ENCODE assay signal across 8 mouse cellular contexts in the genomic region with DNA sequence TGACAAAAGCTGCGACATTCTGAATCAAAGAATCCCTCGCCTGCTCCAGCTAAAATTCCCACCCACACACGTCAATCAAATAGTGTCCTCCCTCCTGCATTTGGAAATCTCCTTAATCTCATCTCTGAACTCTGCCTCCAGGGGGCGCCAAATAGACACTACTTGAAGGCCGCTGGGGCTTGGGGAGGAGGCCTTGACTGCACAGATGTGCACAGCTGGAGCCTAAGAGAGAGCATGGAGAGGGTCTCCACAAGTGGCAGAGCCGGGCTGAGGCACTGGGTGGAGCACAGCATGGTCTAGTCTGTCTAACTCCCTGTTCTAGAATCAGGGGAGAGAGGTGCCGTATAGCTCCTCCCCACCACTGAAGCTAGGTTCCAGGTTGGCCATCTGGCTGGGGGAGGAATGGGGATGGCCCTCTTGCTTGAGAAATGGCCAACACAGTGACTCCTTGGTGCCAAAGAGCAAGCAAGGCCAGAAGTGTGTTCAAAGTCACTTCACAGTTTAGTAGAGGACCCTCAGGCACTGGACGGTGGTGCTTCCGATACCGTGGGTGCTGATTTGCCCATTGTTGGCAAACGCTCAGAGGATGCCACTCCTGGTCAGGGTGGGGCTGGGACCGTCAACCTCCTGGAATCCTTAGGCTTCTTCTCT. TPM values are rescaled to one million over a fixed set of nuclear protein-coding genes. Genes with fewer than 3 reads are reported as not detected.
DNase-seq lines count a peak whose midpoint lies in the region; ATAC-seq and TF ChIP-seq lines count a peak whose summit lies in the region.

No protein-coding gene starts in this region.

- no peaks in the 10 kb centered on the region for H3K27me3 ChIP-seq in midbrain, embryonic 10.5 days (ENCODE audit: low read depth, poor library complexity, severe bottlenecking)
- no peaks in the 10 kb centered on the region for H3K27me3 ChIP-seq in midbrain, embryonic 15.5 days (replicated peaks)
- no peaks in the 10 kb centered on the region for H3K27me3 ChIP-seq in kidney, embryonic 15.5 days
- no peaks in the 10 kb centered on the region for H3K27me3 ChIP-seq in limb, embryonic 14.5 days (ENCODE audit: control insufficient read depth, insufficient read depth, low read length)

- no peak for ATAC-seq in midbrain, embryonic 15.5 days (replicated peaks)
- peak; percentile 78; the same call in 1 of the 2 replicates for ATAC-seq in kidney, embryonic 15.5 days (replicated peaks; ENCODE audit: low FRiP score)
- ATAC-seq in limb, embryonic 14.5 days (ENCODE audit: low FRiP score, low read depth) = peak; percentile 68; the same call in 1 of the 2 replicates
- ATAC-seq in neutrophil, adult 5-6 weeks (ENCODE audit: extremely low read depth, insufficient number of reproducible peaks, low FRiP score, poor library complexity, severe bottlenecking) = peak; percentile 17; the same call in 1 of the 2 replicates

- H3K9me3 ChIP-seq in midbrain, embryonic 10.5 days (replicated peaks) = no peaks in the 10 kb centered on the region
- H3K9me3 ChIP-seq in midbrain, embryonic 15.5 days = no peaks in the 10 kb centered on the region
- H3K9me3 ChIP-seq in kidney, embryonic 15.5 days (replicated peaks) = no peaks in the 10 kb centered on the region
- H3K9me3 ChIP-seq in limb, embryonic 14.5 days (ENCODE audit: control insufficient read depth, low read length) = no peaks in the 10 kb centered on the region

- no peak overlapping the region for H3K4me3 ChIP-seq in midbrain, embryonic 10.5 days
- H3K4me3 ChIP-seq in midbrain, embryonic 15.5 days = no peak overlapping the region
- H3K4me3 ChIP-seq in kidney, embryonic 15.5 days (replicated peaks) = no peak overlapping the region
- H3K4me3 ChIP-seq in limb, embryonic 14.5 days (replicated peaks; ENCODE audit: low read length) = no peak overlapping the region

- no peak overlapping the region for H3K27ac ChIP-seq in midbrain, embryonic 10.5 days (replicated peaks)
- H3K27ac ChIP-seq in midbrain, embryonic 15.5 days = no peak overlapping the region
- no peak overlapping the region for H3K27ac ChIP-seq in kidney, embryonic 15.5 days
- no peak overlapping the region for H3K27ac ChIP-seq in limb, embryonic 14.5 days (replicated peaks; ENCODE audit: low read depth, low read length)

- WGBS in midbrain, embryonic 10.5 days = 49% methylated on average over 12 of the region's 12 CpGs
- WGBS in midbrain, embryonic 15.5 days = 48% methylated on average over 12 of the region's 12 CpGs
- 48% methylated on average over 12 of the region's 12 CpGs for WGBS in kidney, embryonic 15.5 days
- WGBS in limb, embryonic 14.5 days = 45% methylated on average over 12 of the region's 12 CpGs

- H3K36me3 ChIP-seq in midbrain, embryonic 10.5 days = no peaks in the 10 kb centered on the region
- no peaks in the 10 kb centered on the region for H3K36me3 ChIP-seq in midbrain, embryonic 15.5 days (replicated peaks)
- no peaks in the 10 kb centered on the region for H3K36me3 ChIP-seq in kidney, embryonic 15.5 days
- H3K36me3 ChIP-seq in limb, embryonic 14.5 days (ENCODE audit: control insufficient read depth, insufficient read depth, low read length) = no peaks in the 10 kb centered on the region

- H3K4me1 ChIP-seq in midbrain, embryonic 10.5 days = peaks cover 9% of the 10 kb centered on the region
- H3K4me1 ChIP-seq in midbrain, embryonic 15.5 days = no peaks in the 10 kb centered on the region
- peaks cover 3% of the 10 kb centered on the region for H3K4me1 ChIP-seq in kidney, embryonic 15.5 days
- no peaks in the 10 kb centered on the region for H3K4me1 ChIP-seq in limb, embryonic 14.5 days (ENCODE audit: control insufficient read depth, insufficient read depth, low read length)

- H3K4me2 ChIP-seq in midbrain, embryonic 15.5 days = no peak overlapping the region
- H3K4me2 ChIP-seq in kidney, embryonic 15.5 days = no peak overlapping the region
- H3K4me2 ChIP-seq in limb, embryonic 14.5 days (replicated peaks; ENCODE audit: low read depth, low read length, severe bottlenecking) = no peak overlapping the region

- TF ChIP-seq POLR2A in limb, embryonic 14.5 days (IDR thresholded peaks at IDR 0.05; ENCODE audit: borderline replicate concordance, extremely low read depth, insufficient read depth, insufficient read length) = no peak

- DNase-seq in midbrain, embryonic 10.5 days (ENCODE audit: low spot score) = peak; percentile 83
- DNase-seq in cerebellum, postnatal 4 days (ENCODE audit: low spot score in 2 of 2) = peak; percentile 70 to 71
- peak; percentile 59 for DNase-seq in gastrocnemius, postnatal 25 days
- peak; percentile 79 for DNase-seq in limb, embryonic 14.5 days (ENCODE audit: low spot score)
- peak; percentile 64 for DNase-seq in testis, postnatal 14 days (ENCODE audit: low spot score)

- H3K9ac ChIP-seq in midbrain, embryonic 15.5 days = no peak overlapping the region
- no peak overlapping the region for H3K9ac ChIP-seq in kidney, embryonic 15.5 days
- H3K9ac ChIP-seq in limb, embryonic 14.5 days (ENCODE audit: low read depth, low read length, severe bottlenecking) = no peak overlapping the region

RNA-seq across cellular contexts. Expression of a gene that starts 32.6 kb away (rescaled TPM):
- 0.32 and 0.79 TPM in 2 replicates for polyA plus RNA-seq in midbrain, embryonic 10.5 days (2016; fragmentation: Nextera tagmentation; extraction: Ambion mirVana)
- 1.1 and 1.4 TPM in 2 replicates for polyA plus RNA-seq in midbrain, embryonic 15.5 days (2015; fragmentation: Nextera tagmentation; extraction: Ambion mirVana)
- total RNA-seq in gastrocnemius, postnatal 25 days (2021) = 10 to 100 TPM; 42.5 to 46.1 TPM
- polyA plus RNA-seq in kidney, embryonic 15.5 days (2015; fragmentation: Nextera tagmentation; extraction: Ambion mirVana) = 0.84 and 1.1 TPM in 2 replicates
- polyA plus RNA-seq in limb, embryonic 14.5 days (2012; rRNA removed) = 0.73 and 0.86 TPM in 2 replicates
- polyA plus RNA-seq in limb, embryonic 14.5 days (2014; fragmentation: Nextera tagmentation; extraction: Ambion mirVana) = 0.45 and 0.48 TPM in 2 replicates
- not detected in 2 replicates for total RNA-seq in neutrophil, adult 5-6 weeks (2017)

RNA-seq across cellular contexts. Expression of a gene that starts 51.6 kb away (rescaled TPM):
- 2.1 and 3.2 TPM in 2 replicates for polyA plus RNA-seq in midbrain, embryonic 10.5 days (2016; fragmentation: Nextera tagmentation; extraction: Ambion mirVana)
- polyA plus RNA-seq in midbrain, embryonic 15.5 days (2015; fragmentation: Nextera tagmentation; extraction: Ambion mirVana) = 6.0 and 7.2 TPM in 2 replicates
- 1 to 10 TPM; 3.9 to 4.7 TPM for total RNA-seq in gastrocnemius, postnatal 25 days (2021)
- 2.4 and 2.8 TPM in 2 replicates for polyA plus RNA-seq in kidney, embryonic 15.5 days (2015; fragmentation: Nextera tagmentation; extraction: Ambion mirVana)
- 4.7 and 5.6 TPM in 2 replicates for polyA plus RNA-seq in limb, embryonic 14.5 days (2012; rRNA removed)
- 3.1 and 3.2 TPM in 2 replicates for polyA plus RNA-seq in limb, embryonic 14.5 days (2014; fragmentation: Nextera tagmentation; extraction: Ambion mirVana)
- total RNA-seq in neutrophil, adult 5-6 weeks (2017) = not detected in 2 replicates
